In the genomic region with DNA sequence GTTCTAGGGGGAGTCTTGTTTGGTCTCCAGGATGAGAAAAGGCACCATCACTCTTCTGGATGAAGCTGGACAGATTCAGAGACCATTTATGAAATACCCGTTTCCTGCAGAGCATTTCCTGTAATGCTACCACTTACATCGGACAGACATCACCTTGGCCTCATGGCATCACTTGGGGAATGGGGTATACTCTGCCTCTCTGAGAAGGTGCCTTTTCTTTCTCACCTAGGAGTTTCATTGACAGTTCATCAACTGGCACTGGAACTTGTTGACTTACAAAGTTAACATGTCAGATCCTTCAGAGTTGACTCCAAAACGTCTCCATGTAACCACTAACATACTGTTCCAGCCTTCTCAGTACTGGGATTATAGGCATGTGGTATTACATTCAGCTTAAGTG, we compare ENCODE assay signal across 9 mouse cellular contexts. TPM values are rescaled to one million over a fixed set of nuclear protein-coding genes. Genes with fewer than 3 reads are reported as not detected.
DNase-seq lines count a peak whose midpoint lies in the region; ATAC-seq and TF ChIP-seq lines count a peak whose summit lies in the region.
"Had no signal": no experiment of that assay in that cellular context is flagged by ENCODE, and none has a peak within 500 bp of the region (broad histone marks: within the 10 kb centered on the region; RNA-seq: fewer than 3 reads in every experiment).

No protein-coding gene starts in this region.

- peak overlapping the region; percentile 77 for H3K4me3 ChIP-seq in lung, embryonic 16.5 days (ENCODE audit: low read length)
- H3K4me3 ChIP-seq in forebrain, embryonic 13.5 days, result peak overlapping the region; percentile 76; the same call in 1 of the 2 replicates
- peak overlapping the region; percentile 80 for H3K4me3 ChIP-seq in limb, embryonic 14.5 days (replicated peaks; ENCODE audit: low read length)
- H3K4me3 ChIP-seq in stomach, embryonic 16.5 days (replicated peaks; ENCODE audit: low read length), result peak overlapping the region; percentile 89

- peaks cover 18% of the 10 kb centered on the region for H3K4me1 ChIP-seq in lung, embryonic 16.5 days (replicated peaks; ENCODE audit: control insufficient read depth, insufficient read depth, low read length)
- peaks cover 30% of the 10 kb centered on the region for H3K4me1 ChIP-seq in forebrain, embryonic 13.5 days
- H3K4me1 ChIP-seq in limb, embryonic 14.5 days (ENCODE audit: control insufficient read depth, insufficient read depth, low read length), result peaks cover 21% of the 10 kb centered on the region
- H3K4me1 ChIP-seq in stomach, embryonic 16.5 days (ENCODE audit: control insufficient read depth, insufficient read depth, low read length), result peaks cover 11% of the 10 kb centered on the region

- H3K27me3 ChIP-seq in lung, embryonic 16.5 days (ENCODE audit: control insufficient read depth, insufficient read depth, low read depth, low read length), result no peaks in the 10 kb centered on the region
- no peaks in the 10 kb centered on the region for H3K27me3 ChIP-seq in forebrain, embryonic 13.5 days
- H3K27me3 ChIP-seq in limb, embryonic 14.5 days (ENCODE audit: control insufficient read depth, insufficient read depth, low read length), result no peaks in the 10 kb centered on the region
- no peaks in the 10 kb centered on the region for H3K27me3 ChIP-seq in stomach, embryonic 16.5 days (ENCODE audit: control insufficient read depth, insufficient read depth, low read length)

- H3K27ac ChIP-seq in lung, embryonic 16.5 days (ENCODE audit: low read length), result no peak overlapping the region; the same call in 1 of the 2 replicates
- H3K27ac ChIP-seq in forebrain, embryonic 13.5 days, result no peak overlapping the region
- H3K27ac ChIP-seq in limb, embryonic 14.5 days (replicated peaks; ENCODE audit: low read depth, low read length), result peak overlapping the region; percentile 94
- no peak overlapping the region for H3K27ac ChIP-seq in stomach, embryonic 16.5 days (ENCODE audit: low read length)

- WGBS in lung, embryonic 16.5 days, result 49% methylated on average over 3 of the region's 3 CpGs
- WGBS in forebrain, embryonic 13.5 days, result 80% methylated on average over 3 of the region's 3 CpGs
- WGBS in limb, embryonic 14.5 days, result 63% methylated on average over 3 of the region's 3 CpGs
- 59% methylated on average over 3 of the region's 3 CpGs for WGBS in stomach, embryonic 16.5 days

- no peak for DNase-seq in lung, postnatal 25 days (ENCODE audit: low spot score)
- DNase-seq in limb, embryonic 14.5 days (ENCODE audit: low spot score), result no peak
- DNase-seq in yolk sac, embryonic 10.5 days (ENCODE audit: low spot score), result no peak
- no peak for DNase-seq in adrenal gland, postnatal 4 days (ENCODE audit: low spot score in 2 of 2)
- DNase-seq: adrenal gland, adult 2 months; thymus, postnatal 4 days had no signal

- H3K9ac ChIP-seq in lung, embryonic 16.5 days (ENCODE audit: low read length), result peak overlapping the region; percentile 92; the same call in 1 of the 2 replicates
- peak overlapping the region; percentile 89; the same call in 1 of the 2 replicates for H3K9ac ChIP-seq in forebrain, embryonic 13.5 days
- H3K9ac ChIP-seq in limb, embryonic 14.5 days (ENCODE audit: low read depth, low read length, severe bottlenecking), result peak overlapping the region; percentile 92
- peak overlapping the region; percentile 87 for H3K9ac ChIP-seq in stomach, embryonic 16.5 days (ENCODE audit: low read length)

- peak overlapping the region; percentile 81 for H3K4me2 ChIP-seq in lung, embryonic 16.5 days (ENCODE audit: low read depth, low read length)
- H3K4me2 ChIP-seq in forebrain, embryonic 13.5 days, result peak overlapping the region; percentile 83
- H3K4me2 ChIP-seq in limb, embryonic 14.5 days (replicated peaks; ENCODE audit: low read depth, low read length, severe bottlenecking), result peak overlapping the region; percentile 77
- peak overlapping the region; percentile 63 for H3K4me2 ChIP-seq in stomach, embryonic 16.5 days (ENCODE audit: low read depth, low read length)

- ATAC-seq in lung, embryonic 16.5 days (ENCODE audit: low read depth), result no peak
- no peak for ATAC-seq in forebrain, embryonic 13.5 days
- ATAC-seq in limb, embryonic 14.5 days (ENCODE audit: low FRiP score, low read depth), result no peak
- ATAC-seq in stomach, embryonic 16.5 days (ENCODE audit: insufficient read depth, low FRiP score), result no peak

- no peaks in the 10 kb centered on the region for H3K9me3 ChIP-seq in lung, embryonic 16.5 days (ENCODE audit: control insufficient read depth, low read length)
- H3K9me3 ChIP-seq in forebrain, embryonic 13.5 days (replicated peaks), result no peaks in the 10 kb centered on the region
- H3K9me3 ChIP-seq in limb, embryonic 14.5 days (ENCODE audit: control insufficient read depth, low read length), result no peaks in the 10 kb centered on the region
- H3K9me3 ChIP-seq in stomach, embryonic 16.5 days (replicated peaks; ENCODE audit: control insufficient read depth, low read length), result no peaks in the 10 kb centered on the region

- H3K36me3 ChIP-seq in lung, embryonic 16.5 days (ENCODE audit: control insufficient read depth, insufficient read depth, low read length), result no peaks in the 10 kb centered on the region
- H3K36me3 ChIP-seq in forebrain, embryonic 13.5 days (ENCODE audit: poor library complexity, severe bottlenecking), result no peaks in the 10 kb centered on the region
- no peaks in the 10 kb centered on the region for H3K36me3 ChIP-seq in limb, embryonic 14.5 days (ENCODE audit: control insufficient read depth, insufficient read depth, low read length)
- H3K36me3 ChIP-seq in stomach, embryonic 16.5 days (ENCODE audit: control insufficient read depth, insufficient read depth, low read length), result no peaks in the 10 kb centered on the region

- no peak for TF ChIP-seq POLR2A in limb, embryonic 14.5 days (IDR thresholded peaks at IDR 0.05; ENCODE audit: borderline replicate concordance, extremely low read depth, insufficient read depth, insufficient read length)

RNA-seq across cellular contexts. Expression of gene Rab33b, which starts 0.9 kb away (rescaled TPM):
- 24.7 and 26.6 TPM in 2 replicates for polyA plus RNA-seq in lung, embryonic 16.5 days (2015; fragmentation: Nextera tagmentation; extraction: Ambion mirVana)
- polyA plus RNA-seq in forebrain, embryonic 13.5 days (2015; fragmentation: Nextera tagmentation; extraction: Ambion mirVana), result 19.5 and 20.3 TPM in 2 replicates
- 16.2 and 16.5 TPM in 2 replicates for polyA plus RNA-seq in limb, embryonic 14.5 days (2012; rRNA removed)
- 24.9 and 25.4 TPM in 2 replicates for polyA plus RNA-seq in limb, embryonic 14.5 days (2014; fragmentation: Nextera tagmentation; extraction: Ambion mirVana)
- 24.8 and 26.2 TPM in 2 replicates for polyA plus RNA-seq in stomach, embryonic 16.5 days (2015; fragmentation: Nextera tagmentation; extraction: Ambion mirVana)
- 10 to 100 TPM; 18.3 to 19.9 TPM for total RNA-seq in adrenal gland, postnatal 4 days (2021)
